Mouse (Mus musculus) ES-E14 (cell line): Measurements from ENCODE around the gene Hist1h2bg.
"Not testable (repeated sequence)": the region's sequence is repeated elsewhere in the genome, so short reads cannot be mapped to it uniquely, and the experiment has no call there.

Experiments used
- CHD2 ChIP-seq: IDR thresholded peaks from 2 replicates; pipeline ENCODE4 v1.6.1; 2014; ENCODE audit warnings: mild to moderate bottlenecking, low read depth, low read length, inconsistent platforms
- HCFC1 ChIP-seq: IDR thresholded peaks from 2 replicates; pipeline ENCODE4 v1.6.1; 2012; ENCODE audit warnings: low read length, inconsistent platforms, borderline replicate concordance; ENCODE audit not compliant: insufficient read depth
- MAFK ChIP-seq: IDR thresholded peaks from 2 replicates; pipeline ENCODE4 v1.6.1; 2014; ENCODE audit warnings: mild to moderate bottlenecking, low read depth, low read length, inconsistent platforms; ENCODE audit not compliant: insufficient read depth
- ZC3H11A ChIP-seq: IDR thresholded peaks from 2 replicates; pipeline ENCODE4 v1.6.1; 2012; ENCODE audit warnings: low read depth, mild to moderate bottlenecking, inconsistent platforms, low read length, borderline replicate concordance

DNA sequence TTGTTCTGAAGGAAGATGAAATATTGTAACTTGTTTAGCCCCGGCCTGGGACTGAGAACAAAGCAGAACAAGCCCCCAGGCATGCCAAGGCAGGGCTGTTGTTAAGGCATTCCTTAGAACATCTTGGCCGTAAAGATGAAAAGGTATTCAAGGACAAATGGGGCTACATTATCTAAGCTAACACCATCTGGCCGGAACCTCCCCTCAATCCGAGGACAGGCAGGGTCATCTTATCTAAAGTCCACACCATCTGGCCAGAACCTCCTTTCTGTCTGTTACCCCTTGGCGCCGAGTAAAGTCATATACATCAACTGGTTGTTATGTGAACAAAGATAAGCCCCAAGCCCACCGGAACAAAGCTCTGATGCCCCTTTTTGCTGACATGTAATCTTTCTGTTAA lies 20.7 kb downstream of the Hist1h2bg start:
- TF ChIP-seq HCFC1, ZC3H11A, MAFK, CHD2: not testable (repeated sequence)
